Mouse (Mus musculus): Measurements from ENCODE around the gene Pigo.

- no peak for TF ChIP-seq CTCF (IDR thresholded peaks at IDR 0.05; ENCODE audit: borderline replicate concordance, insufficient read depth, low read depth, low read length)
- no peak for TF ChIP-seq POLR2A (IDR thresholded peaks at IDR 0.05; ENCODE audit: borderline replicate concordance, insufficient read depth, low read length)
Measured at GRCm38 (mm10) chr4:42973868-42974267, 51.8 kb downstream of the Pigo start.

Data from cerebellum, adult 2 months (tissue).